Mouse (Mus musculus) stomach, embryonic 14.5 days (tissue): ENCODE data around the gene Acad10. TPM values are rescaled to one million over a fixed set of nuclear protein-coding genes. Genes with fewer than 3 reads are reported as not detected.

ENCODE experiments used
- ATAC-seq: fragments of 200-750 bp; cut with Nextera tagmentation; 2 replicates; pipeline ENCODE4 v1.8.0; 2017; ENCODE audit warnings: low read depth, moderate TSS enrichment; ENCODE audit not compliant: insufficient number of reproducible peaks, insufficient read depth, low FRiP score
- H3K27ac ChIP-seq: fragments of 300-500 bp; sonication (generic); 2 replicates; pipeline ENCODE4 v1.5.1; 2014; ENCODE audit warnings: mild to moderate bottlenecking, low read length, moderate library complexity, mixed read lengths
- H3K27me3 ChIP-seq: fragments of 300-500 bp; sonication (generic); 2 replicates; pipeline ENCODE4 v1.6.1; 2014; ENCODE audit warnings: low read length, control low read depth, mixed read lengths; ENCODE audit not compliant: control insufficient read depth, insufficient read depth
- H3K36me3 ChIP-seq: fragments of 300-500 bp; sonication (generic); 2 replicates; pipeline ENCODE4 v1.6.1; 2014; ENCODE audit warnings: mild to moderate bottlenecking, control low read depth, low read length, moderate library complexity, mixed read lengths; ENCODE audit not compliant: control insufficient read depth, insufficient read depth
- H3K4me1 ChIP-seq: fragments of 300-500 bp; sonication (generic); 2 replicates; pipeline ENCODE4 v1.6.1; 2014; ENCODE audit warnings: low read length, control low read depth, mixed read lengths; ENCODE audit not compliant: control insufficient read depth, insufficient read depth
- H3K4me2 ChIP-seq: fragments of 300-500 bp; sonication (generic); replicated peaks from 2 replicates; pipeline ENCODE4 v1.6.1; 2014; ENCODE audit warnings: low read depth, low read length, control low read depth
- H3K4me3 ChIP-seq: fragments of 300-500 bp; sonication (generic); 2 replicates; pipeline ENCODE4 v1.5.1; 2014; ENCODE audit warnings: low read depth, low read length, control low read depth
- H3K9ac ChIP-seq: fragments of 300-500 bp; sonication (generic); replicated peaks from 2 replicates; pipeline ENCODE4 v1.6.1; 2014; ENCODE audit warnings: low read depth, mild to moderate bottlenecking, control low read depth, low read length, moderate library complexity, mixed read lengths
- H3K9me3 ChIP-seq: fragments of 300-500 bp; sonication (generic); 2 replicates; pipeline ENCODE4 v1.6.1; 2016; ENCODE audit warnings: low read depth, low read length, control low read depth; ENCODE audit not compliant: control insufficient read depth
- WGBS: fragments of 180-500 bp; shearing (Covaris S2); extraction: QIAGEN DNeasy Blood & Tissue Kit; methylation state at CpG from one replicate; pipeline ENCODE4 v1.1.7; 2014; 5-methylcytosine and 5-hydroxymethylcytosine counted together
- polyA plus RNA-seq: library from polyadenylated mRNA; unstranded; fragments of >200 nt; fragmentation: Nextera tagmentation; extraction: Ambion mirVana; gene quantifications from 2 replicates; pipeline ENCODE4 v1.2.1, GENCODE M21; 2014

Acad10 gene
- polyA plus RNA-seq, result 2.3 and 2.4 TPM in 2 replicates

- Histone ChIP-seq H3K36me3 (peaks cover 13% of the 10 kb centered on the region), H3K9ac (peak within 1 kb of the TSS; percentile 84), H3K4me1 (peaks cover 12% of the 10 kb centered on the region; the same call in 1 of the 2 replicates), H3K27ac (peak within 1 kb of the TSS; percentile 48; the same call in 1 of the 2 replicates), H3K4me3 (peak within 1 kb of the TSS; percentile 98), H3K4me2 (peak within 1 kb of the TSS; percentile 86), H3K27me3 (no peaks in the 10 kb centered on the region), H3K9me3 (no peaks in the 10 kb centered on the region)
- peak; percentile 88 for ATAC-seq
- WGBS, result 1% methylated on average over 79 of the region's 85 CpGs
Observed at GRCm38 (mm10) chr5:121660059-121660896, at the start of gene Acad10, which contains the start of gene Brap. TSS of gene Acad10 (minus strand) at chr5:121660514. TSS of gene Brap (plus strand) at chr5:121660563.

- Histone ChIP-seq H3K27me3 (no peaks in the 10 kb centered on the region), H3K9ac (no peak overlapping the region), H3K9me3 (no peaks in the 10 kb centered on the region), H3K4me2 (peak overlapping the region; percentile 37; the same call in 1 of the 2 replicates), H3K27ac (no peak overlapping the region), H3K36me3 (no peaks in the 10 kb centered on the region), H3K4me3 (no peak overlapping the region), H3K4me1 (peaks cover 8% of the 10 kb centered on the region; the same call in 1 of the 2 replicates)
- WGBS, result 5% methylated on average over 20 of the region's 20 CpGs
- peak; percentile 63; the same call in 1 of the 2 replicates for ATAC-seq
Observed at GRCm38 (mm10) chr5:121704512-121705248, 44.4 kb upstream of the Acad10 start.

GRCm38 (mm10) chr5:121703341-121703740 lies 43.0 kb upstream of the Acad10 start:
- 41% methylated on average over 1 of the region's 1 CpGs for WGBS

GRCm38 (mm10) chr5:121701111-121701769 lies 40.9 kb upstream of the Acad10 start:
- H3K4me3 ChIP-seq, result no peak overlapping the region
- no peaks in the 10 kb centered on the region for H3K9me3 ChIP-seq
- WGBS, result 53% methylated on average over 8 of the region's 8 CpGs
- no peak; the same call in 1 of the 2 replicates for ATAC-seq
- no peak overlapping the region for H3K27ac ChIP-seq
- H3K36me3 ChIP-seq, result no peaks in the 10 kb centered on the region
- no peaks in the 10 kb centered on the region for H3K27me3 ChIP-seq
- H3K4me1 ChIP-seq, result peaks cover 8% of the 10 kb centered on the region; the same call in 1 of the 2 replicates
- no peak overlapping the region for H3K4me2 ChIP-seq
- H3K9ac ChIP-seq, result no peak overlapping the region

More at GRCm38 (mm10) chr5:121703341-121703740, 43.0 kb upstream of the Acad10 start:
- H3K9me3 ChIP-seq, result no peaks in the 10 kb centered on the region
- no peaks in the 10 kb centered on the region for H3K36me3 ChIP-seq
- no peak overlapping the region for H3K4me2 ChIP-seq
- no peak for ATAC-seq
- peaks cover 8% of the 10 kb centered on the region; the same call in 1 of the 2 replicates for H3K4me1 ChIP-seq
- no peak overlapping the region for H3K27ac ChIP-seq
- H3K4me3 ChIP-seq, result no peak overlapping the region
- H3K9ac ChIP-seq, result no peak overlapping the region
- H3K27me3 ChIP-seq, result no peaks in the 10 kb centered on the region

GRCm38 (mm10) chr5:121700496-121700895 lies 40.2 kb upstream of the Acad10 start:
- Histone ChIP-seq H3K27ac (no peak overlapping the region), H3K36me3 (no peaks in the 10 kb centered on the region), H3K4me2 (0 out of 2 replicates have a peak overlapping the region, but pooled peaks have one; percentile 8), H3K9me3 (no peaks in the 10 kb centered on the region), H3K4me3 (no peak overlapping the region), H3K4me1 (peaks cover 8% of the 10 kb centered on the region; the same call in 1 of the 2 replicates), H3K9ac (no peak overlapping the region), H3K27me3 (no peaks in the 10 kb centered on the region)
- WGBS, result 12% methylated on average over 11 of the region's 11 CpGs
- ATAC-seq, result no peak

GRCm38 (mm10) chr5:121699891-121700290 lies 39.6 kb upstream of the Acad10 start:
- Histone ChIP-seq H3K9me3 (no peaks in the 10 kb centered on the region), H3K36me3 (no peaks in the 10 kb centered on the region), H3K4me3 (no peak overlapping the region), H3K27ac (no peak overlapping the region), H3K4me2 (no peak overlapping the region), H3K27me3 (no peaks in the 10 kb centered on the region), H3K9ac (no peak overlapping the region), H3K4me1 (peaks cover 8% of the 10 kb centered on the region; the same call in 1 of the 2 replicates)
- no peak for ATAC-seq
- 33% methylated on average over 5 of the region's 5 CpGs for WGBS

GRCm38 (mm10) chr5:121696761-121697160 lies 36.4 kb upstream of the Acad10 start:
- WGBS, result 65% methylated on average over 6 of the region's 6 CpGs

GRCm38 (mm10) chr5:121692897-121693296 lies 32.6 kb upstream of the Acad10 start:
- Histone ChIP-seq H3K4me3 (no peak overlapping the region), H3K27me3 (no peaks in the 10 kb centered on the region), H3K4me1 (no peaks in the 10 kb centered on the region), H3K4me2 (no peak overlapping the region), H3K36me3 (no peaks in the 10 kb centered on the region), H3K9ac (no peak overlapping the region), H3K9me3 (no peaks in the 10 kb centered on the region), H3K27ac (no peak overlapping the region)
- WGBS, result 60% methylated on average over 4 of the region's 4 CpGs
- no peak for ATAC-seq

More at GRCm38 (mm10) chr5:121696761-121697160, 36.4 kb upstream of the Acad10 start:
- Histone ChIP-seq H3K27ac (no peak overlapping the region), H3K4me2 (no peak overlapping the region), H3K36me3 (no peaks in the 10 kb centered on the region), H3K9ac (no peak overlapping the region), H3K9me3 (no peaks in the 10 kb centered on the region), H3K4me3 (no peak overlapping the region), H3K4me1 (peaks cover 2% of the 10 kb centered on the region; the same call in 1 of the 2 replicates), H3K27me3 (no peaks in the 10 kb centered on the region)
- ATAC-seq, result no peak
